Mouse (Mus musculus): Measurements from ENCODE around the gene Disc1. TPM values are rescaled to one million over a fixed set of nuclear protein-coding genes. Genes with fewer than 3 reads are reported as not detected.

The Disc1 gene
- total RNA-seq, 1 experiment from 2014 or later = 2.4 TPM

Small RNA genes lying within 50 kb of the gene (microRNA-seq; reads per million reads assigned to microRNA genes)
- gene Gm22197 = 0 reads per million in 2 experiments

Other genes starting within 250 kb of the Disc1 start
- 109 and 119 TPM in 2 replicates for gene Gnpat, start 191.2 kb upstream of the Disc1 start, total RNA-seq (2021)
- gene 2810004N23Rik, start 191.1 kb upstream of the Disc1 start, total RNA-seq (2021) = 35.2 and 41.4 TPM in 2 replicates
- gene Exoc8, start 156.5 kb upstream of the Disc1 start, total RNA-seq (2021) = 25.2 and 27.7 TPM in 2 replicates
- 19.7 and 24.1 TPM in 2 replicates for gene Sprtn, start 156.3 kb upstream of the Disc1 start, total RNA-seq (2021)
- gene Egln1, start 104.9 kb upstream of the Disc1 start, total RNA-seq (2021) = 57.5 and 57.6 TPM in 2 replicates
- 84.8 and 93.5 TPM in 2 replicates for gene Tsnax, start 41.2 kb upstream of the Disc1 start, total RNA-seq (2021)

All from adrenal gland, postnatal 25 days (tissue).